13 mouse cellular contexts compared by ENCODE assay signal in the genomic region with DNA sequence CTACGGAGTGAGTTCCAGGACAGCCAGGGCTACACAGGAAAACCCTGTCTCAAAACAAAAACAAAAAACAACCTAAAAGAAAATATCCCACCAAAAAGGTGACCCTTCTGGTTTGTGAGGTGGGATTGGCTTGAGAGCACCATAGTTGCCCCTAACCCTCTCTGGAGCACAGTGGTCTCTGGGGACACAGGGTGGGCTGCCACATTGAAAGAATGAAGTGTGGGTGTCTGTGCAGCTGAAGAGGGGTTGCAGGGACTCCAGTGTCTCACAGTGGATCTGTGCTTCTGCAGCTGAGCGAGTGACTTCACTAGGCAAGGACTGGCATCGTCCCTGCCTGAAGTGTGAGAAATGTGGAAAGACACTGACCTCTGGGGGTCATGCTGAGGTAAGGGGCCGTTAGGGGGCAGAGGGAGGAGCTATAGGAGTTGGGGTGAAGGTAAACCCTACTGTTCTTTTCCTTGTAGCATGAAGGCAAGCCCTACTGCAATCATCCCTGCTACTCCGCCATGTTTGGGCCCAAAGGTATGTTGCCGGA. TPM values are rescaled to one million over a fixed set of nuclear protein-coding genes. Genes with fewer than 3 reads are reported as not detected.
DNase-seq lines count a peak whose midpoint lies in the region; ATAC-seq and TF ChIP-seq lines count a peak whose summit lies in the region.
"Had no signal": no experiment of that assay in that cellular context is flagged by ENCODE, and none has a peak within 500 bp of the region (broad histone marks: within the 10 kb centered on the region; RNA-seq: fewer than 3 reads in every experiment).

No protein-coding gene starts in this region.

- WGBS in lung, embryonic 14.5 days, result 73% methylated on average over 6 of the region's 6 CpGs
- WGBS in heart, embryonic 15.5 days, result 77% methylated on average over 6 of the region's 6 CpGs

- TF ChIP-seq CTCF in lung, embryonic 14.5 days (IDR thresholded peaks at IDR 0.05; ENCODE audit: low read depth), result no peak

- H3ac ChIP-seq in myocyte (ENCODE audit: control insufficient read depth, insufficient read length), result peak overlapping the region; percentile 1

- no peaks in the 10 kb centered on the region for H3K9me3 ChIP-seq in lung, embryonic 14.5 days (ENCODE audit: low read depth, low read length)
- H3K9me3 ChIP-seq in heart, embryonic 15.5 days (replicated peaks), result no peaks in the 10 kb centered on the region

- H3K27me3 ChIP-seq in lung, embryonic 14.5 days (ENCODE audit: insufficient read depth, low read length), result peaks cover 18% of the 10 kb centered on the region; the same call in 1 of the 2 replicates
- H3K27me3 ChIP-seq in heart, embryonic 15.5 days, result no peaks in the 10 kb centered on the region
- H3K27me3 ChIP-seq in myocyte (ENCODE audit: control insufficient read depth, insufficient read depth, insufficient read length), result no peaks in the 10 kb centered on the region

- no peaks in the 10 kb centered on the region for H3K36me3 ChIP-seq in lung, embryonic 14.5 days (ENCODE audit: insufficient read depth)
- H3K36me3 ChIP-seq in heart, embryonic 15.5 days, result no peaks in the 10 kb centered on the region; the same call in 1 of the 2 replicates
- no peaks in the 10 kb centered on the region for H3K36me3 ChIP-seq in myocyte (ENCODE audit: control insufficient read depth, insufficient read depth)

- TF ChIP-seq POLR2A in myocyte (IDR thresholded peaks at IDR 0.05; ENCODE audit: insufficient read length, low read depth), result no peak

- peaks cover 9% of the 10 kb centered on the region for H3K4me1 ChIP-seq in lung, embryonic 14.5 days (ENCODE audit: insufficient read depth)
- peaks cover 78% of the 10 kb centered on the region for H3K4me1 ChIP-seq in heart, embryonic 15.5 days (replicated peaks)

- peak overlapping the region; percentile 53; the same call in 1 of the 2 replicates for H3K4me3 ChIP-seq in lung, embryonic 14.5 days (ENCODE audit: low read depth, low read length)
- H3K4me3 ChIP-seq in heart, embryonic 15.5 days, result peak overlapping the region; percentile 67
- H3K4me3 ChIP-seq in myocyte, result peak overlapping the region; percentile 76

- no peak overlapping the region; the same call in 1 of the 2 replicates for H3K4me2 ChIP-seq in lung, embryonic 14.5 days
- peak overlapping the region; percentile 89 for H3K4me2 ChIP-seq in heart, embryonic 15.5 days
- peak overlapping the region; percentile 82 for H3K4me2 ChIP-seq in myocyte (ENCODE audit: low read depth)

- H3K79me2 ChIP-seq in myocyte (ENCODE audit: control insufficient read depth, insufficient read depth), result peaks cover 12% of the 10 kb centered on the region

- no peak for ATAC-seq in lung, embryonic 14.5 days (ENCODE audit: insufficient read depth)
- ATAC-seq in heart, embryonic 15.5 days (replicated peaks; ENCODE audit: insufficient number of reproducible peaks, insufficient read depth, low FRiP score, low read depth), result no peak
- ATAC-seq: midbrain, embryonic 16.5 days had no signal

- no peak overlapping the region for H3K9ac ChIP-seq in lung, embryonic 14.5 days
- 0 out of 2 replicates have a peak overlapping the region, but pooled peaks have one; percentile 72 for H3K9ac ChIP-seq in heart, embryonic 15.5 days

- H3K27ac ChIP-seq in lung, embryonic 14.5 days (ENCODE audit: low read depth), result no peak overlapping the region
- no peak overlapping the region for H3K27ac ChIP-seq in heart, embryonic 15.5 days

- peak; percentile 5 for DNase-seq in gastrocnemius, postnatal 10 days
- no peak for DNase-seq in gastrocnemius, postnatal 25 days
- no peak for DNase-seq in lung, embryonic 14.5 days
- no peak for DNase-seq in lung, postnatal 25 days (ENCODE audit: low spot score)
- no peak for DNase-seq in left cerebral cortex, adult 9 months (ENCODE audit: low spot score in 2 of 2)
- DNase-seq in urinary bladder, postnatal 10 days (ENCODE audit: low spot score), result no peak
- DNase-seq: cerebellum, postnatal 36 days; kidney, postnatal 14 days had no signal

TF ChIP-seq in myocyte, 11 proteins besides CTCF, POLR2A, EP300 and RAD21:
- TF ChIP-seq MAX (IDR thresholded peaks at IDR 0.05; ENCODE audit: low read depth), result no peak
- no peak for TF ChIP-seq MYOD1 (IDR thresholded peaks at IDR 0.05; ENCODE audit: control insufficient read depth in 1 of 3, insufficient read length in 2 of 3, low read depth in 2 of 3)
- no peak for TF ChIP-seq TCF12 (IDR thresholded peaks at IDR 0.05; ENCODE audit: insufficient read depth, poor library complexity, severe bottlenecking)
- TF ChIP-seq CEBPB (IDR thresholded peaks at IDR 0.05; ENCODE audit: insufficient read depth, poor library complexity, severe bottlenecking), result no peak
- no peak for TF ChIP-seq POLR2AphosphoS2 (IDR thresholded peaks at IDR 0.05; ENCODE audit: insufficient read length, low read depth)
- TF ChIP-seq SRF (IDR thresholded peaks at IDR 0.05; ENCODE audit: control insufficient read depth, insufficient read length, low read depth), result no peak
- no peak for TF ChIP-seq E2F4 (IDR thresholded peaks at IDR 0.05; ENCODE audit: insufficient read depth)
- TF ChIP-seq MYOG (IDR thresholded peaks at IDR 0.05; ENCODE audit: control insufficient read depth in 1 of 3, insufficient read depth in 1 of 3, insufficient read length in 2 of 3, low read depth in 2 of 3), result no peak
- no peak for TF ChIP-seq TCF3 (IDR thresholded peaks at IDR 0.05; ENCODE audit: insufficient read length, low read depth)
- no peak for TF ChIP-seq USF1 (IDR thresholded peaks at IDR 0.05; ENCODE audit: low read depth)
- no peak for TF ChIP-seq REST (IDR thresholded peaks at IDR 0.05; ENCODE audit: insufficient read depth, insufficient read length)

RNA-seq across cellular contexts. Expression of a gene that starts 3.2 kb away (rescaled TPM):
- total RNA-seq in gastrocnemius, postnatal 10 days (2021), result 1 to 10 TPM; 2.0 to 2.5 TPM
- under 1 TPM; 0.46 to 0.54 TPM for total RNA-seq in gastrocnemius, postnatal 25 days (2021)
- 35.1 and 35.4 TPM in 2 replicates for polyA plus RNA-seq in lung, embryonic 14.5 days (2014; fragmentation: Nextera tagmentation; extraction: Ambion mirVana)
- polyA plus RNA-seq in heart, embryonic 15.5 days (2015; fragmentation: Nextera tagmentation; extraction: Ambion mirVana), result 15.4 and 31.7 TPM in 2 replicates
- 6.6 TPM for polyA plus RNA-seq in myocyte (2012; fragmentation: generic; extraction: Trizol)

RNA-seq across cellular contexts. Expression of a gene that starts 6.9 kb away (rescaled TPM):
- total RNA-seq in gastrocnemius, postnatal 10 days (2021), result 100 to 1,000 TPM; 143 to 189 TPM
- 100 to 1,000 TPM in 1 of 2 experiments, 10 to 100 TPM in 1; 90.0 to 150 TPM for total RNA-seq in gastrocnemius, postnatal 25 days (2021)
- 237 and 267 TPM in 2 replicates for polyA plus RNA-seq in lung, embryonic 14.5 days (2014; fragmentation: Nextera tagmentation; extraction: Ambion mirVana)
- polyA plus RNA-seq in heart, embryonic 15.5 days (2015; fragmentation: Nextera tagmentation; extraction: Ambion mirVana), result 646 and 685 TPM in 2 replicates
- polyA plus RNA-seq in myocyte (2012; fragmentation: generic; extraction: Trizol), result 1,677 TPM

RNA-seq across cellular contexts. Expression of a gene that starts 13.0 kb away (rescaled TPM):
- total RNA-seq in gastrocnemius, postnatal 10 days (2021), result 100 to 1,000 TPM in 1 of 2 experiments, 10 to 100 TPM in 1; 94.0 to 102 TPM
- total RNA-seq in gastrocnemius, postnatal 25 days (2021), result 10 to 100 TPM; 39.5 to 52.5 TPM
- 266 and 273 TPM in 2 replicates for polyA plus RNA-seq in lung, embryonic 14.5 days (2014; fragmentation: Nextera tagmentation; extraction: Ambion mirVana)
- polyA plus RNA-seq in heart, embryonic 15.5 days (2015; fragmentation: Nextera tagmentation; extraction: Ambion mirVana), result 1,571 and 1,711 TPM in 2 replicates
- polyA plus RNA-seq in myocyte (2012; fragmentation: generic; extraction: Trizol), result 1,146 TPM

RNA-seq across cellular contexts. Expression of a gene that starts 32.7 kb away (rescaled TPM):
- total RNA-seq in gastrocnemius, postnatal 10 days (2021), result 1 to 10 TPM in 1 of 2 experiments, under 1 TPM in 1; 0.85 to 1.5 TPM
- total RNA-seq in gastrocnemius, postnatal 25 days (2021), result under 1 TPM; 0.33 to 0.46 TPM
- 4.3 and 6.1 TPM in 2 replicates for polyA plus RNA-seq in lung, embryonic 14.5 days (2014; fragmentation: Nextera tagmentation; extraction: Ambion mirVana)
- 2.0 and 7.8 TPM in 2 replicates for polyA plus RNA-seq in heart, embryonic 15.5 days (2015; fragmentation: Nextera tagmentation; extraction: Ambion mirVana)
- polyA plus RNA-seq in myocyte (2012; fragmentation: generic; extraction: Trizol), result 4.1 TPM
- total RNA-seq: heart, adult 18-20 months; liver, adult 2 months had no signal
- polyA plus RNA-seq: liver, adult 2 months had no signal

RNA-seq across cellular contexts. Expression of a gene that starts 55.0 kb away (rescaled TPM):
- total RNA-seq in gastrocnemius, postnatal 10 days (2021), result 10 to 100 TPM; 46.0 to 52.0 TPM
- 10 to 100 TPM; 29.3 to 34.4 TPM for total RNA-seq in gastrocnemius, postnatal 25 days (2021)
- 22.8 and 24.1 TPM in 2 replicates for polyA plus RNA-seq in lung, embryonic 14.5 days (2014; fragmentation: Nextera tagmentation; extraction: Ambion mirVana)
- 11.3 and 11.4 TPM in 2 replicates for polyA plus RNA-seq in heart, embryonic 15.5 days (2015; fragmentation: Nextera tagmentation; extraction: Ambion mirVana)
- polyA plus RNA-seq in myocyte (2012; fragmentation: generic; extraction: Trizol), result 101 TPM
